Mouse (Mus musculus): ENCODE results near the gene 2410002F23Rik. TPM values are rescaled to one million over a fixed set of nuclear protein-coding genes. Genes with fewer than 3 reads are reported as not detected.
"Not testable (repeated sequence)": the region's sequence is repeated elsewhere in the genome, so short reads cannot be mapped to it uniquely, and the experiment has no call there.

The 2410002F23Rik gene
- total RNA-seq, 1 experiment from 2014 or later, result 28.3 TPM

GRCm38 (mm10) chr7:44257278-44257677 lies 10.8 kb downstream of the 2410002F23Rik start, which contains the start of gene Acp4:
Acp4 (minus strand) TSS chr7:44257378.
- ATAC-seq (replicated peaks; ENCODE audit: insufficient number of reproducible peaks, low FRiP score, low TSS enrichment, poor library complexity, severe bottlenecking), result no peak

- ATAC-seq (replicated peaks; ENCODE audit: insufficient number of reproducible peaks, low FRiP score, low TSS enrichment, poor library complexity, severe bottlenecking), result no peak
Observed at GRCm38 (mm10) chr7:44260410-44260809, 13.9 kb downstream of the 2410002F23Rik start.

GRCm38 (mm10) chr7:44261147-44261546 lies 14.6 kb downstream of the 2410002F23Rik start, which contains the start of gene Gm15517:
Gm15517 (plus strand) TSS chr7:44261447.
- no peak for ATAC-seq (replicated peaks; ENCODE audit: insufficient number of reproducible peaks, low FRiP score, low TSS enrichment, poor library complexity, severe bottlenecking)

- peak; percentile 96 for ATAC-seq (replicated peaks; ENCODE audit: insufficient number of reproducible peaks, low FRiP score, low TSS enrichment, poor library complexity, severe bottlenecking)
Observed at GRCm38 (mm10) chr7:44262791-44263643, 16.5 kb downstream of the 2410002F23Rik start.

- no peak for ATAC-seq (replicated peaks; ENCODE audit: insufficient number of reproducible peaks, low FRiP score, low TSS enrichment, poor library complexity, severe bottlenecking)
Observed at GRCm38 (mm10) chr7:44268117-44268516, 21.6 kb downstream of the 2410002F23Rik start.

GRCm38 (mm10) chr7:44269397-44269796 lies 22.9 kb downstream of the 2410002F23Rik start:
- ATAC-seq (replicated peaks; ENCODE audit: insufficient number of reproducible peaks, low FRiP score, low TSS enrichment, poor library complexity, severe bottlenecking), result no peak

GRCm38 (mm10) chr7:44271309-44271708 lies 24.8 kb downstream of the 2410002F23Rik start:
- ATAC-seq (replicated peaks; ENCODE audit: insufficient number of reproducible peaks, low FRiP score, low TSS enrichment, poor library complexity, severe bottlenecking), result no peak

GRCm38 (mm10) chr7:44272546-44272945 lies 26.0 kb downstream of the 2410002F23Rik start:
- no peak for ATAC-seq (replicated peaks; ENCODE audit: insufficient number of reproducible peaks, low FRiP score, low TSS enrichment, poor library complexity, severe bottlenecking)

- ATAC-seq (replicated peaks; ENCODE audit: insufficient number of reproducible peaks, low FRiP score, low TSS enrichment, poor library complexity, severe bottlenecking), result no peak
Observed at GRCm38 (mm10) chr7:44273446-44273845, 26.9 kb downstream of the 2410002F23Rik start.

- no peak for ATAC-seq (replicated peaks; ENCODE audit: insufficient number of reproducible peaks, low FRiP score, low TSS enrichment, poor library complexity, severe bottlenecking)
Observed at GRCm38 (mm10) chr7:44274096-44274495, 27.6 kb downstream of the 2410002F23Rik start.

GRCm38 (mm10) chr7:44275546-44275945 lies 29.0 kb downstream of the 2410002F23Rik start:
- ATAC-seq (replicated peaks; ENCODE audit: insufficient number of reproducible peaks, low FRiP score, low TSS enrichment, poor library complexity, severe bottlenecking), result no peak

GRCm38 (mm10) chr7:44276461-44277249 lies 30.1 kb downstream of the 2410002F23Rik start:
- ATAC-seq (replicated peaks; ENCODE audit: insufficient number of reproducible peaks, low FRiP score, low TSS enrichment, poor library complexity, severe bottlenecking), result no peak

GRCm38 (mm10) chr7:44277250-44277622 lies 30.7 kb downstream of the 2410002F23Rik start:
- no peak for ATAC-seq (replicated peaks; ENCODE audit: insufficient number of reproducible peaks, low FRiP score, low TSS enrichment, poor library complexity, severe bottlenecking)

- ATAC-seq (replicated peaks; ENCODE audit: insufficient number of reproducible peaks, low FRiP score, low TSS enrichment, poor library complexity, severe bottlenecking), result peak; percentile 84
Observed at GRCm38 (mm10) chr7:44280959-44281358, 34.4 kb downstream of the 2410002F23Rik start.

- no peak for ATAC-seq (replicated peaks; ENCODE audit: insufficient number of reproducible peaks, low FRiP score, low TSS enrichment, poor library complexity, severe bottlenecking)
Observed at GRCm38 (mm10) chr7:44281586-44281985, 35.1 kb downstream of the 2410002F23Rik start.

GRCm38 (mm10) chr7:44287760-44288159 lies 41.2 kb downstream of the 2410002F23Rik start:
- ATAC-seq (replicated peaks; ENCODE audit: insufficient number of reproducible peaks, low FRiP score, low TSS enrichment, poor library complexity, severe bottlenecking), result no peak

- no peak for ATAC-seq (replicated peaks; ENCODE audit: insufficient number of reproducible peaks, low FRiP score, low TSS enrichment, poor library complexity, severe bottlenecking)
Observed at GRCm38 (mm10) chr7:44290986-44291385, 44.5 kb downstream of the 2410002F23Rik start.

- ATAC-seq (replicated peaks; ENCODE audit: insufficient number of reproducible peaks, low FRiP score, low TSS enrichment, poor library complexity, severe bottlenecking), result no peak
Observed at GRCm38 (mm10) chr7:44291418-44291817, 44.9 kb downstream of the 2410002F23Rik start.

GRCm38 (mm10) chr7:44297501-44297900 lies 51.0 kb downstream of the 2410002F23Rik start:
- ATAC-seq (replicated peaks; ENCODE audit: insufficient number of reproducible peaks, low FRiP score, low TSS enrichment, poor library complexity, severe bottlenecking), result not testable (repeated sequence)
